Mouse (Mus musculus) mouse embryonic stem cell (cell line): Measurements from ENCODE around the gene Card9.

Experiments used
- in situ Hi-C, 2 experiments: fragments of 300-500 bp; cut with MboI; formaldehyde crosslinking; loops; 1 replicate in 1 of 2; 3 replicates in 1 of 2; pipeline ENCODE4 v1.14.3; 2019 to 2020; ENCODE audit warnings: low sequenced_read_pairs in 2 of 2, low pct_unique_long_range_greater_than_20kb in 1 of 2, mixed read lengths in 1 of 2; ENCODE audit not compliant: unreplicated experiment in 1 of 2

Gene Card9

DNA sequence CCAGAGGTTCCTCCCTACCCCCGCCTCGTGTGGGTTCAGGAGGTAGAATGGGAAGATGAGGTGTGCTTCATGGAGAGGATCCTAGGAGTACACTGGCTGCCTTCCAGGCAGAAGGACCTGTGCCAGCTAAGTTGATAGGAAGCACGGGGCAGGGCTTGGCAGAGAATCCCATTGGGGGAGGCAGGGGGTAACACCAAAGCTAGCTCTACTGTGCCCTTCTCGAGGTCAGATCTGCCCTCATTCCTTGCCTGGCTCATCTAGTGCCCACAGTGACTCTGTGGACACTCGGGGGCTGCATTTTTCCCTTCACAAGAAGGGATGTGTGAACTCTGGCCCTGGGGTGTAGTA lies 21.5 kb downstream of the Card9 start:
- in situ Hi-C loops, result no loop called here

DNA sequence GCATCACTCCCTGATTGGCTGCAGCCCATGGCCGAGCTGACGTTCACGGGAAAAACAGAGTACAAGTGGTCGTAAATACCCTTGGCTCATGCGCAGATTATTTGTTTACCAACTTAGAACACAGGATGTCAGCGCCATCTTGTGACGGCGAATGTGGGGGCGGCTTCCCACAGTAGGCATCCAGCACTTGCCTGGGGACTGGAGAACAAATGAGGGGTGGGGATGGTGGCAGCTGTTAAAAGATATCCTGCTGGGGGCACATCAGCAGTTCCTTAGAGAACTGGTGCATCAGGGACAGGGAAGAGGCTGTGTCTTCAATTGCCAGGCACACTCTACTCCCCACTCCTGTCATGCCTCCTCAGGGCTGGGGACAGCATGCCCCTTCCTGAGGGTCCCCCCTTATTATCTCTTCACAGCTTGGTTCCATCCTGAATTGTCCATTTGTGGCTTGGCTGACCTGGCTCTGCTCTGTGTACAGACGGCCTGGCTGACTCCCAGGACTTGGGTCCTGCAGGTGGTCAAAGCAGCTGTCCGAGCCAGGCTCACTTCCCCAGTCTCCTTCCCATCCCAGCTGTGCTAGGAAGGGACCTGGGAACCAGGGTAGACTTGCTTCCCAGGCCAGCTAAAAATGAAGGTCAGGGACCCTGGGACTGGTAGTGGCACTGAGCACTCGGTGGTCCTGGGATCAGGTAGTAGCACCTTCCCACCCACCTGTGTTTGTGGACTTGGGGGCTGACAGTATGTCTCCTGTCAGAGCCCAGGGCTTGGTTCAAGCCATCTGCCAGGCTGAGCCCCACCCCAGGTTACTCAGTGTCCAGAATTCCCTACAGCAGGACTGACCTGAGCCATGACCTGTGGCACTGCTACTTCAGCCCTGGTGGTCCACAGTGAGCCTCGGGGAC lies 22.2 kb downstream of the Card9 start:
- in situ Hi-C loops, result no loop called here

DNA sequence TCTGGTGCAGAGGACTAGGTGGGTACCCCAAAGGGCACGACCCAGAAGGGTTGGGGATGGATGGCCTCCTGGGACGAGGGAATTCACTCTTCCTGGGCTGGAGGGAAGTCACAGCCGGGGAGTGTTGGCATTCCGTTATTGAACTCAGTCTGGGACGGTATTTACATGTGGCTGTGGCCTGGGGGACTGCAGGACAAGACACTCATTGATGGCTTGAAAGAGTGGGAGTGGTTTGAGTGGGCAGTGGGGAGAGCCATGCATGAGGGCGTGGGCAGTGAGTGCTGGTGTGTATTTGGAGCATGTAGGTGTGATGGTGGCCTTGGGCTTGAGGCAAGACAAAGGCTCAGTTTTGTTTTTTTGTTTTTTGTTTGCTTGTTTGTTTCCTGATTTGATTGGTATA lies 30.0 kb downstream of the Card9 start:
- in situ Hi-C loops, result no loop called here

DNA sequence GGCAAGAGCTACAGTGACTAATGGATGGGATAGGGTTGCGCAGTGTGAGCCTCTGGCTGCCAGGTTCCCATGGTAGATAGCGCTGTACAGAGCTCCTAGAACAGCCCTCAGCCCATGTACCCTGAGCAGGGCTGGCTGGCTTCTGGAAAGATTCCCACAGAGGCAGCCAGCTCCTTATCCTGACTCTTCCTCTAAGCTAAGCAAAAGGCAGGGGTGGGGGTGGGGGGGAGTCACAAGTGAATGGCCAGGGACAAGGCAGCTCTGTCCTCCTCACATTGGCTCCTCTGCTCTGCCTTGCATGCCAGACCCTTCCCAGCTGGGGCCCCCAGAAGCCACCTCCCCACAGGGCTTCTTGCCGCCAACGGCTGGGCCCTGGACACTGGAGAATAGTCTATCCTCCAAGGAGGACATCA lies 30.7 kb downstream of the Card9 start:
- in situ Hi-C loops, result no loop called here

DNA sequence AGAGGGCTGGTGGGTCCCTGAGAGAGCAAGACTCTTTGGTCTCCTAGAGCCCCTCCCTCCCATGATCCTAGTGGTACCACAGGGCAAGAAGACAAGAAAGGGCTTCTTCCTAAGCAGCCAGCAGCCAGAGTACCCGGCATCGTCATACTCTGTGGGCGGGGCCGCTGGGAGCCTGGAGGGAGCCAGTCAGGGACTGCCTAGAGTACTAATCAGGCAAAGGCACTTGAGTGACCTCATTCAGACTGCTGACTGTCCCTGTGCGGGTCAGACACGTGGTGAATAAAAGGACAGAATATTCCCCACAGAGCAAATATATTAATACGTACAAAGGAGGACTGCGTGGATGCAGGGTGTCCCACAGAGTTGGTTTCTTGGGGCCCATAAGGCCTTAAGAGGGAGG lies 31.3 kb downstream of the Card9 start:
- in situ Hi-C loops, result loop anchor here in 1 of 2 experiments (5.0 kb wide), 1 partner anchor 78 kb away; the partner anchor contains the start of gene Inpp5e

DNA sequence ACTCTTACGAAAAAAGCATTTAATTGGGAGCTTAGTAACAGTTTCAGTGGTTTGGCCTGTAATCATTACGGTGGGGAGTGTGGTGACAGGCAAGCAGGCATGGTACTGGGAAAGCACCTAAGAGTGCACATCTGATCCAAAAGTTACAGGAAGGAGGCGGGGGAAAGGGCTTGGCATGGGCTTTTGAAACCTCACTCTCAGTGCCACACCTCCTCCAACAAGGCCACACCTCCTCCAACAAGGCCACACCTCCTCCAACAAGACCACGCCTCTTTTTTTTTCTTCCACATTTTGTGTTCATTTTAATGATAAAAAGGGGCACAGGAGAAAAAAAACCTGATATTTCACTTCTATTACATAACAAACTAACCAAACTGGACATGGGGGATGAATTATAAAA lies 32.9 kb downstream of the Card9 start:
- in situ Hi-C loops, result loop anchor here in 1 of 2 experiments (5.0 kb wide), 1 partner anchor 79 kb away; the partner anchor contains the start of gene Inpp5e

DNA sequence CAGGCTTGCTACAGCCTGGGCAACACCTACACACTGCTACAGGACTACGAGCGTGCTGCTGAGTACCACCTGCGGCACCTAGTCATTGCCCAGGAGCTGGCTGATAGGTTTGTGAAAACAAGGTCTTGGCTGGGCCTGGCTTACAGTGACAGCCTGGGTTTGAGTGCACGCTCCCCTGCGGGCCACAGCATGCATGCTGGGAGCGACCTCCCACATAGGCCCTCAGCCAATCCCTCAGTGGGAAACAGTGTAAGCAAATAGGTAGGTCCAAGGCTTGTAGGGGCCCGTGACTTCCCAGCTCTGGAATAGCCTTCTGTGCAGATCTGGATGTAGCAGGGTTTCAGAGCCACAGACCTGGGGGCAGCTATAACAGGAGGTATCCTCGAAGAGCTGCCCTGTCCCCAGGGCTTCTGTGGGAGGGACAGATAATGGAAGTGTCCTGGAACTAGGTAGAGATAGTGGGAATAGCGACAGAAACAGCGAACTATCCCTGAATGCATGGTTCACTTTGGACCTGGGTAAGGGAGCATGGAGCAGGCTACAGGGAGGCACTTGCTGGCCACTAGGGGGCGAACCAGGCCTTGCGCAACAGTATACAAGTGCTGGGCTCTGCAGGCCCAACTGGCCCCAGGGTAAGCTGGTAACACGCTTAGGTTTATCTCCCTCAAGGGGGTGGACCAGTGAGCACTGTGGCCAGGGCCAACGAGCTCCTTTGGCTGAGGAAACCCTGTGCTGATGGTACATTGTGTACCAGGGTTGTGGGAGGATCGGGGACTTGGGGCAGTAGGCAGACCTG lies 35.1 kb downstream of the Card9 start:
- in situ Hi-C loops, result loop anchor here in 1 of 2 experiments (5.0 kb wide), 1 partner anchor 82 kb away; the partner anchor contains the start of gene Inpp5e

DNA sequence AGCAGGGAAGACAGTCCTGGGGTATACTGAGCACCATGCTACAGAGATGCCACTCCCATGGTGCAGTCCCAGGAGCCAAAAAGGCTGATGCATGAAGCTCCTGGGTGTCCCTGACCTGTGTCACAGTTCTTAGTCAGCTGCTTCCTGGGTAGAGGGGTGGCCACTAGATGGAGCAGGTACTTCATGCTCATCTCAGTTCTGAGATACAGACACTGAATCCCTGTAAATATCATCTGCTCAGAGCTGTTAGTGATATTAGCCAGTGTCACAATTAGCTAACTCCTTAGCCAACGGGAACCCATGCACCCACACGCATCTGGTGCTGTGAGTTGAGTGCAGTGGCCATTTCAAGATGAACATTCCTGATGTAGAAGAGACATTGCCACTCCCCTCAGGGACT lies 35.8 kb downstream of the Card9 start:
- in situ Hi-C loops, result loop anchor here (5.0 to 25.0 kb wide), 2 partner anchors 82 to 237 kb away; partner anchors contain the start of gene Inpp5e (in 1 of the 2)

DNA sequence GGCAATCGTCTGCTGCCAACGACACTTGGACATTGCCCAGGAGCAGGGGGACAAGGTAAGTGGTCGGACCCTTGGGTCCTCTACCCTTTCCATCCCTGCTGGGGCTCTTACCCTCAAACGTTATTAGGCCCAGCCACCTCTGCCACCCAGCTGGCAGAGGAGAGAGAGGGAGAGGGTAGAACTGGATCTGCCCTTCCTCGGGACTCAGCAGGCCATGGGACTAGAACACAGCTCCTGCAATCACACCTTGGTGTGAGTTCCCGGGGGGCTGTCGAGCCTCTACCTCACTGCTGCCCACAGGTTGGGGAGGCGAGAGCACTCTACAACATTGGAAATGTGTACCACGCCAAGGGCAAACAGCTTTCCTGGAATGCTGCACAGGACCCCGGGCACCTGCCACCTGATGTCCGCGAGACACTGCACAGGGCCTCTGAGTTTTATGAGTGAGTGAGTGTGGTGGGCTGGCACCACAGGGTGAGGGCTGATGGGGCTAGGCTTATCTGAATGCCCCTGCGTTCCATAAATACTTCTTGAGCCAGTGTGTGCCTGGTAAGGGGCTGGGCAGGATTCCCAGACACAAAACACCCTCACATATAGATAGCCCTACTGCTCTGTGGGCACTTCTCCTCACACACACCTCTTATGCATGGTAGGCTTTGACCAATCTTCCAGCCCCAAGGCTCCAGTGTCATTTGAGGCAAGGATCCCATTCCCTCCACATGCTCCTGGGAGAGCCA lies 37.0 kb downstream of the Card9 start:
- in situ Hi-C loops, result loop anchor here in 1 of 2 experiments (25.0 kb wide), 1 partner anchor 239 kb away; no protein-coding TSS in a partner anchor

DNA sequence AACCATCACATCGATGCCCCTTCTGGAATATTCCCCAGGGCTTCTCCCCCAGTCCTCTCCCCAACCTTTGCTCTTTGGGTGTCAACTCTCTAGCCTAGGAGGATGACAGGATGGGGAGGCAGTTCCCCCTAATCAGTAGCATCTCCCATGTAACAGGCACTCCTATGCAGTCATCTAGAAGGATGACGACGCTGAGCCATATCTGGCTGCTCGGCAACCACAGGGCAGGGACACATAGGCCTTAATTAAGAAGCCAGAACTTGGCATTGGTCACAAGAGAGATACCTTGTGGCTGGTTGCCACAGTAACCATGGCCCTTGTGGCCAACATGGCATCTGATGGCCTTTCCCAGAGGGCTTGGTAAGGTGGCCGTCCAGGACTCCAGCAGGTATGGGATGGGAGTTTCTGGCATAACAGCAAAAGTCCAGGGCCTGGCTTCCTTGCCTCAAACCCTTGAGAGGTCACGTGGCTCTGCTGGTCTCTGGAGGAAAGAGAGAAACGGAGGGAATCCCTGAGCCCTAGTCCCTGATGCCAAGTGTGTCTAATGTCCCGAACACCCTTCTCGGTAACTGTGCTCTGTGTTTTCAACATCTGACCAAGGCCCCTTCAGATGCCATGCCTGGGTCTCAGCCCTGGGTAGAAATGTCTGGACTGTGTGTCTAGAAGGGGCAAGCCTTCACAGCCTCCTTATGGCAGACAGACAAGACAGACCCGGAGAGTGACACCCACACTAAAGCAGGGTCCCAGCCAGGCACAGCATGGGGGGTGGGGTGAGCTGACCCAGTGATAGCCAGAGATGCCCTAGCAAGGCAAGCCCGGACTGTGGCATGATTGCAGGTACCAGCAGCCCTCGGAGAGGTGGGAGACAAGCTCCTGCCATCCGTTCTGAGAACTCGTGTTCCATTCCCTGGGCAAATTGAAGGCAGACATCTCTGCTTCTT lies 40.2 kb downstream of the Card9 start:
- in situ Hi-C loops, result loop anchor here in 1 of 2 experiments (25.0 kb wide), 1 partner anchor 242 kb away; no protein-coding TSS in a partner anchor

DNA sequence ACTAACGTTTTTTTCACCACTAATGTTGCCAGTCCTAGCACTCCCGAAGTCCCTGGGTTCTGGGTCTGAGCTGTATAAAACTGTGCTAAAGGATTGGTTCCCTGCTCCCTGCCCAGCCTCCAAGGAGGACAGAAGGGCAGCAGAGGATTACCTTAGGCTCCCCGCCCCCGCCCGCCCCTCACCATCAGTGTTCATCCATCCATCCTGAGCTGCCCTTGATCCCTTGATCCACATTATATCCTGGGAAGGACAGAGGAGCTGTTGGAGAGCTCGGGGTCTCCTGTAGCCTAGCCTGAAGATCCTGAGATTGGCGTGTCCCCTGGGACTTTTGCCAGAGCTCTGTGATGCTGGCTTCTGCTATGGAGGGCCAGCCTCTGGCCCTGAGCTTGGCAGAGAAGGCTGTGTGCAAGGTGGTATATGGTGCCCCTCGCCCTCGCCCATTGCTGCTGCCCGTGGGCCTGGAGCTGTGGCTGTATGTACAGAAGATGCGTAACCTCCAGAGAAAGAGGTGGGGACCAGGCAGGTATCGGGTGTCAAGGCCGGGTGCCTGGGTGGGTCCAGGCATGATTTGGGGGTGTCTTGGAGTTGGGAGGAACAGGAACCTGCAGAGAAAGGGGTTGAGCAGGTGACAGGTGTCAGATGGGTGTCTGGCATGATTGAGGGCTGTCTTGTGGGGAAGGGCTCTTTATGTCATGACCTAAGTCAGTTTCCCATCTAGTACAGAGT lies 41.0 kb downstream of the Card9 start:
- in situ Hi-C loops, result loop anchor here (5.0 to 25.0 kb wide), 2 partner anchors 243 kb away; no protein-coding TSS in a partner anchor

DNA sequence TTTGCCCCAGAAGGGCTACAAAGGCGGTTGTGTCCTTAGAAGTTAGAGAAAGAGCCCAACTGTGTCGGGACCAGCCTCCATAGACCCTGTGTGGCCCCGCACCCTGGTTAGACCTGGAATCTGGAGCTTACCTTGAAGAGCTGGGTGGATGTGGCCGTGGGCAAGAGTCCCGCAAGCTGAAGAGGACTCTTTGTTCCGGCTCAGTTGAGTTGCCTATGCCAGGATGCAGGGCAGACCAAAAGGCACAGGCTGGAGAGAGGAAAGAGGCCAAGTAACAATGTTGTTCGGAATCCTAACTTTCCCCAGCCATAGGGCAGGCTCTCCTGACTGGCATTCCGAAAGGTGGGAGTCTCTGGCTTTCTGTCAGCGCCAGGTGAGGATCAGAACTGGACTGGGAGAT lies 41.6 kb downstream of the Card9 start:
- in situ Hi-C loops, result loop anchor here (5.0 to 25.0 kb wide), 2 partner anchors 243 kb away; no protein-coding TSS in a partner anchor

DNA sequence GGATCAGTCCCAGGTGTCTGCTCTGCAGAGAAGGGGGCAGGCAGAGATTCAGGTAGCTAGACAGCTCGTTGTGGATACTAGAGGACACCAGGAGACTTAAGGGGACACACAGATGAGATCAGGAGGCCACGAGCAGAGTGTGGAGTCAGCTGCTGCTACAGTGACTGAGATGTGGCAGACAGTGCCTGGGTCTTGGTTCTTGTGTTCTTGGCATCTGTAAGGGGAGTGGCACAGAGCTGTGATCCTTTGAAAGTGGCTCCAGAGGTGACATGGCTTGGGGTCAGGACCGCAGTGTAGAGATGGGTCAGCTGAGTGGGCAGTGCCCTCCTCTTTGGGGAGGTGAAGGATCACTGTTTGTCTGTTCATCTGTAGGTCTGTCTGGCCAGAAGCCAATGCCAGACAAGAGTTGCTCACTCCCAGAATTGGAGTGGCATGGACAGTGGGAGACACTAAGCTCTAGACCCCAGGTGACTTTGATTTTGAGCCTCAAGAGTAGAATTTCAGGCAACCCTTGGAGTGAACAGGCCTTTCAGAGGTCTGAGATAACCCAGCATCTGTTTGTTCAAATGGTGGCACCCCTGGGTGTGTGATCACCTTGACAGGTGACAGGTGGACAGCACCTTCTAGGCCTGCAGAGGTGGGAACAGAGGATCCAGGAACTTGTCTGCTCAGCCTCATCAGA lies 42.6 kb downstream of the Card9 start:
- in situ Hi-C loops, result loop anchor here (5.0 to 25.0 kb wide), 2 partner anchors 244 kb away; no protein-coding TSS in a partner anchor

DNA sequence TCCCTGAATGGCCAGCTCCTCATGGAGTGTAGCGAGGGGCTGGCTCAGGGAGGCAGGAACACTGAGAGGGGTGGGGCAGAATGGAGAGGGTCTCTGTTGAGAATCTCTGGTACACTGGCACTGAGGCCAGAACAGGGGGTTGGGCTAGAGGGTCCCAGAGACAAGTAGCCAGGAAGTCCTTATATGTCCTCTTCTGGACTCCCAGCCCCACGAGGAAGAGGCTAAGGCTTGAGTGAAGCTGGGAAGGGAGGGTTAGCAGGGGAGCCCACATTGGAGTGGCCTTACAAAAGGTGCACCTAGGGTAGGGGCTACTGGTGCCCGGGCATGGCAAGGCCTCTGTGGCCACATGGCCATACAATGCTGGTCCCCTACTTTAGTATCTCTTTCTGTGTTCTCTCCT lies 43.3 kb downstream of the Card9 start:
- in situ Hi-C loops, result loop anchor here (5.0 to 25.0 kb wide), 2 partner anchors 245 kb away; no protein-coding TSS in a partner anchor

DNA sequence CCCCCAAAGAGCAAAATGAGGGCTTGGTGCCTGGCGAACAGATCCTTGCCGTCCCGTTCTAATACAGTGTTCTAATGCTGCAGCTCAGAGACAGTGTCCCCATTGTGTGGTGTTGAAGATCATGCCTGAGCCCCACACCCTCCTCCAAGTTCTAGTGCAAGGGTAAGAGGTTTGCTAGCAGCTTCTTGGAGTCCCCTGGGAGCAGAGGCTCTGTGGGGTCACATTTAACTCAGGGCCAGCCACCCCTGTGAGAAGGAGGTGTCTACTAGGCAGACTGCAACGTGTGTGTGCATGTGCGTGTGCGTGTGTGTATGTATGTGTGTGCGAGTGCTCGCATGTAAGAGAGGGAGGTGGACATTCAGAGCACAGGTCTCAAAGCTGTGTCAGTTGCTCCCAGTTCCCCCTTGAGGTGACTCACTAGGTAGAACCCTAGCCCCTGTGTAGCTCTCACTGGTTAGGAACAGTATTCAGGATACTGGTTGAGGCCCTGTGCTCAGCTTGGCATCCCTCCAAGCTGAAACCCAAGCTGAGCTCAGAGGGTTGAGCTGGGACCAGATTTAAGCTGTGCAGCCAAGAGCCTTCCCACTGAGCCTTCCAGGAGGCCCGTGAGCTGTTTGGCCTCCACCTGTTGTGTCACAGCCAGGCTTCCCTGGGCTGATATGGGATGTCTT lies 44.0 kb downstream of the Card9 start:
- in situ Hi-C loops, result loop anchor here (5.0 to 25.0 kb wide), 2 partner anchors 246 kb away; no protein-coding TSS in a partner anchor
